Mouse (Mus musculus): ENCODE measurements at regions not wholly inside any gene's neighbourhood (a gene's known extent, or its start where the extent isn't known, plus 50 kb on each side); places are given as distances from the start of the nearest gene placed in this dataset.
A peak's percentile ranks its signal among the peaks of the same experiment; 100 is the strongest.

DNA sequence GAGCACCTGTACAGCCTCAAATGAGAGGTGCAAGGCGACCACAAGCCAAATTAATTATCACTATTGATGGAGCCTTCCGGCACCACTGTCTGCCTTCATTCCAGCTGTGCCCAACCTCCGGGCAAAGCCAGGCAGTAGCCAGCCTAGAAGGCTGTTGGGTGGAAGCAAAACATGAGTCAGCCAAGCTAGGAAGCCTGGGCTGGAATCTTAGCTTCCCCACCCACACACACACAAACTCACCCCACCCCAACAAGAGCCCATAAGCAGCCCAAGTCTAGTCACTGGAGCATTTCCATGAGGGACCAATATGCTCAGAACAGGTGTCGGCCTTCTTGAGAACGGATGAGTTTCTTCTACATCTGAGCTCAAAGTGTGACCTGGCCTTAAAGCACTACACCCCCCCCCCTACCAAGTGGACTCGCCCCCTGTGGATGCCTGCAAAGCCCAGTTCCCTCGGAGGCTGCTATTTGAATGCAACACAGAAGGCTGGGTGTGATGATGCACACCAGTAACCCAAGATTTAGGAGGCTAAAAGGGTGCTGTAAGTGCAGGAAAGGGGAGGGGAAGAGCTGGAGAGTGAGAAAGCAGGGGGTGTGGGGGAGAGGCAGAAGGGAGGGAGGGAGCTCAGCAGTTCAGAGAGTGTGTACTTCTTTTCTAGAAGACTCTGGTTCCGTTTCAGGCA is 200.1 kb downstream of the Bcor start:
- intact Hi-C loops (cut with DNase I) = no loop called here
- Histone ChIP-seq H3K27ac (no peak overlapping the region), H3K4me3 (no peak overlapping the region)
- peak in 1 of 2 experiments; percentile 14 for DNase-seq (ENCODE audit: extremely low spot score in 1 of 2, low spot score in 2 of 2)
- no peak for TF ChIP-seq CTCF (IDR thresholded peaks at IDR 0.05)

DNA sequence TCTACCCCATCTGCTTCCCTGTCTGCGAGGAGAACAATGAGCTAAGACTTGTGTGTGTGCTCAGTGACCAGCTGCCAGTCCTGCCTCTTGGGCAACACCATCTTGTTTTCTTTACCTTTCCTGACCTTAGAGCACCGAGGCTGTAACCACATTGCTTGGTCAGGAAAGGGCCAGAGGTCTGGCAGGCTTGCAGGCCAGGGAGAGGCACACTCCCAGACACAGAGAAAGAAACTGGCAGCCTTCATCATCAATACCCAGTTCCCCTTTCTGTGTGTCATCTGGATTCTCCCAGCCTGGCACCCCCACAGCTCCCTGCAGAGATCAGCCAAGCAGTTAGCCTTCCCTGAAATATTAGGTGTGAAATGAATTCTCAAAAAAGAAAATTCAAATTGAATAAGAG is 198.8 kb downstream of the Bcor start:
- DNase-seq (ENCODE audit: extremely low spot score in 1 of 2, low spot score in 2 of 2) = no peak
- intact Hi-C loops (cut with DNase I) = no loop called here
- no peak overlapping the region for H3K4me3 ChIP-seq
- H3K27ac ChIP-seq = no peak overlapping the region
- TF ChIP-seq CTCF (IDR thresholded peaks at IDR 0.05) = no peak

DNA sequence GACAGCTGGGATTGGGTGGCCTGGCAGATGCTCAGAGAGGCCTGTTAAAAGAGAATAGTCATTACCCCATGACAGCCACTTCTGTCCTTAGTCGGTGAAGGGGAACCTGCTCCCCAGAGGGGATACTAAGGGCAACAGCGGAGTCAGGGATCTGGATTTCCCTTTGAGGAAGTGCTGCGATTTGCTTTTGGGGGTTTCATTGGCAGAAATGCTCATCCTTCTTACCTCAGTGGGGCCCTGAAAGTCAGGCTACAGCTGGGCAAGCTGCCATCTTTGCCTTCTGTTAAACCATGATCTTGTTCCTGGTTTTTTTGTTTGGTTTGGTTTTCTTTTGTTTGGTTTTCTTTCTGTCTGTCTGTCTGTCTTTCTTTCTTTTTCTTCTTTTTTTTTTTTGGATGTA is 195.7 kb downstream of the Bcor start:
- no peak overlapping the region for H3K4me3 ChIP-seq
- no peak for TF ChIP-seq CTCF (IDR thresholded peaks at IDR 0.05)
- DNase-seq (ENCODE audit: extremely low spot score in 1 of 2, low spot score in 2 of 2) = no peak
- no peak overlapping the region for H3K27ac ChIP-seq
- intact Hi-C loops (cut with DNase I) = no loop called here

DNA sequence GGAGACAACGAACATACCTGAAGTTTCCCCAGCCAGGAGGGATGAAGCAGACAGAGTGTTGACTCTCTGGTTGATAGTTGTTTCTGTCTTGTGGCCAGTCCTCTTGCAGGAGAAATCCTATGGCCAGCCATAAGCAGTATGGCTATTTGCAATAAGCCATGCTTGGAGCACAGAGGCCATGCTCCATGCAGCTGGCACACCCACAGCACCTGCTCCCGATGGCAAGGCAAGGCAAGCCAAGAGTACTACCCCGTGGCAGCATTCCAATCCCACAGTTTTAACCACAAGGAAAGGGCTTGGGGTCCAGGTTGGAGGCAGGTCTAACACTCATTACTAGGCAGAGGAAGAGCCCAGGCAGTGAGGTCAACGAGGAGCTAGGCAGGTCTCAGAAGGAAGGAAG is 181.5 kb downstream of the Bcor start:
- no peak overlapping the region for H3K27ac ChIP-seq
- no peak for TF ChIP-seq CTCF (IDR thresholded peaks at IDR 0.05)
- no peak overlapping the region for H3K4me3 ChIP-seq
- intact Hi-C loops (cut with DNase I) = no loop called here
- no peak for DNase-seq (ENCODE audit: extremely low spot score in 1 of 2, low spot score in 2 of 2)

DNA sequence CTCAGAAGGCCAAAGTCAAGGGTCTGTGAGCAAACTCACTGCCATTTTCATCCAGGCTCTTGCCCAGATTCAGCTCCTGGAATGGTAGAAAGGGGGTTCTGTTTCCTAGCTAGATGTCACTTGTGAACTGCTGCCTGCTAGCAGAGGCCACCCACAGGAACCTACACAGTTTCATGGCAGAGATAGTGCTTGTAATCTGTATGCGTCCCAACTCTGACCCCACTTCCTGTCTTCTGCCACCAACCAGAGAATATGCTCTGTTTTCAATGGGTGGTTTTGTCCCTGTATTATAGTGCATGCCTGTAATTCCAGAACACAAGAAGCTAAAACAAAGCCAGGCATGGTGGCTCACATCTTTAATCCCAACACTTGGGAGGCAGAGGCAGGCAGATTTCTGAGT is 176.9 kb downstream of the Bcor start:
- intact Hi-C loops (cut with DNase I) = no loop called here
- no peak for TF ChIP-seq CTCF (IDR thresholded peaks at IDR 0.05)
- H3K27ac ChIP-seq = no peak overlapping the region
- no peak for DNase-seq (ENCODE audit: extremely low spot score in 1 of 2, low spot score in 2 of 2)
- H3K4me3 ChIP-seq = no peak overlapping the region
